Mouse (Mus musculus) embryonic stem cell, embryonic (primary cell): ENCODE measurements around the gene Rpl12.

Experiments used
- CTCF ChIA-PET, 4 experiments: fragments of 300-600 bp in 2 of 4; fragments of 350-600 bp in 2 of 4; sonication (Branson Sonifier 250); formaldehyde crosslinking; loops; one replicate each; lab custom pipeline; 2022; ENCODE audit warnings: inconsistent platforms in 2 of 4; lab: Charles Lee
- POLR2A ChIA-PET, 4 experiments: fragments of 300-600 bp in 2 of 4; fragments of 350-600 bp in 2 of 4; sonication (Branson Sonifier 250); formaldehyde crosslinking; loops; one replicate each; lab custom pipeline; 2022; ENCODE audit warnings: antibody characterized with exemption in 4 of 4, inconsistent platforms in 1 of 4; lab: Charles Lee

The Rpl12 gene

DNA sequence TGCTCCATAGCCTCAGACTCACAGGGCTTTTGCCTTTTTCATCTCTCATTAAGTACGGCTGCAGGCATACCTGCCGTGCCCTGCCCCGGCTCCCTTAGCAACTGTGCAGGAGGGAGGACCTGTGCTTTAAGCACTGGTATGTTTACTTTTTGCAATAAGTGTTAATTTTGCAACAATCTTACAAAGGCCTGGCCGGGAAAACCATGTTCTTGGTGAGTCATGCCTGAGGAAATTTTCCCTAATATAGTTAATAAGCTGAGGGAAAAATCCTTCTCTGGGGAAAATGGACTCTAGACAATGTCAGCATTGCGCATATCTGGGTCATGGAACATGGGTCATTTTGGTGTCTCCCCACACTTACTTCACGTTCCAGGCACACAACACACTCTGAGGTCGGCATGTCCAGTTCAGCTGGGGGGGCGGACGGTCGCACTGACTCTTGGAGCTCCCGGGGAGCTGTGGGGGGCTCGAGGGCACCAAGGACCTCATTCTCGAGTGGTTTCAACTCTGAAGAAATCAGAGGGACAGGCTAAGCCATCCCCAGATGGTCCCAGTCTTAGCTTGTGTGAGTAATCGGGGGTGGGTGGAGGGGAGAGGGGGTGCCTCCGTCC, 33.6 kb upstream of the Rpl12 start:
- ChIA-PET POLR2A (interaction anchor here (0.6 to 11.1 kb wide), 87 partner anchors 8 to 1038 kb away, joined by 3 to 160 read pairs (median 4); partner anchors contain the start of genes Lrsam1 (in 4 of the 4), Rpl12 (in 4 of the 4), Slc2a8 (in 2 of the 4) and Angptl2 (in 1 of the 4)), CTCF (interaction anchor here (0.5 to 4.4 kb wide), 160 partner anchors 9 to 1154 kb away, joined by 3 to 127 read pairs (median 5); partner anchors contain the start of genes Tor2a (in 4 of the 4), Slc2a8 (in 3 of the 4), 9430097D07Rik (in 1 of the 4) and Angptl2 (in 1 of the 4))

DNA sequence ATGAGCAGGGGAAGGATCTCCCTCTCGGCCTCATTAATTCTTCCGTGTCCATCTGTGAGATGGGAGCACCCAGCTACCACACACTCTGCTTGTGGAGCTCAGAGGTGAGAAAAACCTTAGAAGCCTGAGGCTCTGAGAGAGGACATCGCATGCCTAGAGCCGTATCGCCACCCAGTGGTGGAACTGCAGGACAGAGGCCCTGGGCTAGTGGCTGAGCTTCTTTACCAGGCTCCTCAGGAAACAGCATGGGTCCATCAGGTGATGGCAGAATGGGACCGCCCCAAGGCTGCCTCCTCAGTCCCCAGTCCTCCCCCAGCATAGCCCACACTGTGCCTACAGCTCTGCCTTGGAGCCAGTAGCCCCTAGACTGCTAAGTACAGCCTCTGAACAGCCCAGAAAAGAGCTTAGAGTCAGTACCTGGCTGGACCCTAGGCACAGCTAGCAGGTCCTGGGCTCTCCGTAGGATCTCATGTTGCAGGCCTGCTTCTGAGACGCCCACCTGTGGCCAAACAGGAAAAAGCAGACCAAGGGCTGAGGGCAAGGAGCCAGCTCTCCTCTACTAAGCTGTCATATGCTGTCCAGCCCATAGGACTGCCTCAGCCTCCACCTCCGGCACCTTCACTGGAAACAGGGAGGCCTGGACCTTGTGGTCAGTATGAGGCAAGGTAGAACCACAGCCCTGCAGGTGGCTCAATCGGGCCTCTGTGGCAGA, 33.0 kb upstream of the Rpl12 start:
- POLR2A ChIA-PET = interaction anchor here (0.6 to 11.1 kb wide), 94 partner anchors 8 to 1037 kb away, joined by 3 to 160 read pairs (median 4); partner anchors contain the start of genes Lrsam1 (in 4 of the 4), Rpl12 (in 4 of the 4), Slc2a8 (in 2 of the 4) and Angptl2 (in 1 of the 4)
- CTCF ChIA-PET = interaction anchor here (0.5 to 4.4 kb wide), 169 partner anchors 10 to 1155 kb away, joined by 3 to 127 read pairs (median 4); partner anchors contain the start of genes Tor2a (in 4 of the 4), Slc2a8 (in 3 of the 4), 9430097D07Rik (in 1 of the 4) and Angptl2 (in 1 of the 4)

DNA sequence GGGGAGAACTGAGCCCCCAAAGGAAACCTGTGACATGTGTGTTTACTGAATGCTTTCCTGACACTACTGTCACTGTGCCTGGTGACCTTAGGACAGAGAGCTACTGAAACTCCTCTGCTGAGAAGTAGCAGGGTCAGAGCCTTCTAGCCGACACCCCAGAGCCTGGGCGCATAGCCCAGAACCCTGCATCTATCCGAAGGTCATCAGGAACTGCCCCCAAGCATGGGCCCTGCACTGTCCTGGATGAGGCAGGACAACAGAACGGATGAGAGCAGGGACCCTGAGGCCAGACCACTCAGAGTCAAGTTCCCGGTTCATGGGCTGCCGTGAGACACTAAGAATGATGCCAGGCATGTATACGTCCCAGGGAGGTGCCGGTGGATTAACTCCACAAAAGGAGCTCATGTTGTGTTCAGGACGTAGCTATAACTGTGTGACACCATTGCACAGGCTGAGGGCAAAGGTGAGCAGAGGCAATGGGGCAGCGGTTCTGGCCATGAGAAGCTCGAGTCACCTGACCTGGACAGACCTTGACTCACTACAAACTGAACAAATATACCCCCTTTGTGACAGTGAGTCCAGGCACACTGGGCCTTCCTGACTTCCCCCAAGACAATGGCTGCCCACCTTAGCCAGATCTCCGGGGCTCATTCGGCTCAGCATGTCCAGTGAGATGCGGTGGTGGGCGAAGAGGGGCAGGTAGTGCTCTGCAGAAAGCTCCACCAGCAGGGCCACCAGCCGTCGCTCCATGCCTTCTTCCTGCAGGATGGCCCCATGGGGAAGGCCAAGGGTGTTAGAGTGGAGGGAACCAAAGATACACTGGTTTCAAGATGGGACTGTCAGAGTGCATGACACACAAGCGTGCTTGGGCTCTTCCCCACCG, 32.2 kb upstream of the Rpl12 start:
- ChIA-PET CTCF (interaction anchor here (0.5 to 4.4 kb wide), 134 partner anchors 10 to 653 kb away, joined by 3 to 127 read pairs (median 5); partner anchors contain the start of genes Slc2a8 (in 3 of the 4), Tor2a (in 3 of the 4), 9430097D07Rik (in 1 of the 4) and Angptl2 (in 1 of the 4)), POLR2A (interaction anchor here (0.6 to 11.1 kb wide), 69 partner anchors 9 to 470 kb away, joined by 3 to 160 read pairs (median 5); partner anchors contain the start of genes Lrsam1 (in 3 of the 4), Rpl12 (in 3 of the 4), Slc2a8 (in 2 of the 4) and Angptl2 (in 1 of the 4))

GRCm38 (mm10) chr2:32931730-32932129, 29.6 kb upstream of the Rpl12 start:
- ChIA-PET CTCF (interaction anchor here in 3 of 4 experiments (0.9 to 1.7 kb wide), 13 partner anchors 20 to 471 kb away, joined by 3 to 12 read pairs (median 3); partner anchors contain the start of genes 9430097D07Rik (in 1 of the 3), Garnl3 (in 1 of the 3), Pip5kl1 (in 1 of the 3) and Slc2a8 (in 1 of the 3)), POLR2A (interaction anchor here (0.8 to 11.1 kb wide), 30 partner anchors 8 to 245 kb away, joined by 3 to 160 read pairs (median 5); partner anchors contain the start of genes Lrsam1 (in 3 of the 4), Rpl12 (in 3 of the 4) and Slc2a8 (in 1 of the 4))

DNA sequence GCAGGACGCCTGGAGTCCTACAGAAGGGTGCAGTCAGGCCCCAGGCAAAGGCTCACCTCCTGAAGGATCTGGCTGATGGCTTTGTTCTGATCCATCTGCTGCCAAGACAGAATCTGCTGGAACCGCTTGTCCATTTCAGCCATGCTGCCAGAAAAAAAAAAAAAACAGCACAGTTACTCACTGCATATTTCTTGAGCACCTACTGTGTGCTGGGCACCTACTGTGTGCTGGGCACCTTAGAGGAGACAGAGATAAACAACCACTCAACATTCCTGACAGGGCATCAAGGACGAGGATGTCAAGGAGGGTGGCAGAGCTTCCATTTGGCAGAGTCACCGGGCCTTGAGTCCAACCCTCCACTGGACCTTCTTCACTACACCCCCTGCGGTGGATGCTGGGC, 22.6 kb upstream of the Rpl12 start:
- POLR2A ChIA-PET = interaction anchor here in 3 of 4 experiments (0.7 to 14.1 kb wide), 15 partner anchors 8 to 224 kb away, joined by 3 to 403 read pairs (median 14); partner anchors contain the start of genes Lrsam1 (in 3 of the 3), Rpl12 (in 3 of the 3), Garnl3 (in 1 of the 3) and Slc2a8 (in 1 of the 3)
- CTCF ChIA-PET = interaction anchor here (0.6 to 6.1 kb wide), 8 partner anchors 10 to 230 kb away, joined by 3 to 79 read pairs (median 6); no protein-coding TSS in a partner anchor

DNA sequence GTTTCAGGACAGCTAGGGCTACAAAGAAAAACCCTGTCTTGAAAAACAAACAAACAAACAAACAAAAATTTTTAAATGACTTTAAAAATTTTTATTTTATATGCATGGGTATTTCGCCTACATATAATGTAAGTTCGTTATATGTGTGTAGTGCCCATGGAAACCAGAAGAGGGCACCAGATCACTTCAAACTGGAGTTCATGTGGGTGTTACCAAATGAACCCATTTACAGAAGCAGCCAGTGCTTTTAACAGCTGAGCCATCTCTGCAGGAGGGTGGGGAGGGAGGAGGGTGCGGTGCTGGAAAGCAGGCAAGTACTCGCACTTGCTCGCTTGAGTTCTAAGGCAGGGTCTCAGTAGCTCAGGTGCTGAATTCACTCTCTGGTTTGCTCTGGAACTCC, 21.9 kb upstream of the Rpl12 start:
- CTCF ChIA-PET = interaction anchor here (0.5 to 6.1 kb wide), 49 partner anchors 10 to 974 kb away, joined by 3 to 79 read pairs (median 4); partner anchors contain the start of genes Lrsam1 (in 2 of the 4), Rpl12 (in 2 of the 4), Slc2a8 (in 2 of the 4) and Garnl3 (in 1 of the 4)
- POLR2A ChIA-PET = interaction anchor here (0.6 to 14.1 kb wide), 39 partner anchors 7 to 463 kb away, joined by 3 to 403 read pairs (median 5); partner anchors contain the start of genes Lrsam1 (in 4 of the 4), Rpl12 (in 4 of the 4), Slc2a8 (in 2 of the 4) and Garnl3 (in 1 of the 4)

- POLR2A ChIA-PET = interaction anchor here (0.5 to 14.1 kb wide), 43 partner anchors 8 to 462 kb away, joined by 3 to 403 read pairs (median 6); partner anchors contain the start of genes Lrsam1 (in 4 of the 4), Rpl12 (in 4 of the 4), Slc2a8 (in 3 of the 4) and Garnl3 (in 2 of the 4)
- CTCF ChIA-PET = interaction anchor here (0.5 to 6.1 kb wide), 26 partner anchors 9 to 623 kb away, joined by 3 to 79 read pairs (median 6); partner anchors contain the start of genes Lrsam1 (in 1 of the 4), Rpl12 (in 1 of the 4), Slc2a8 (in 1 of the 4) and Tor2a (in 1 of the 4)
Measured at GRCm38 (mm10) chr2:32940483-32940882, 20.9 kb upstream of the Rpl12 start.

GRCm38 (mm10) chr2:32947454-32947853, 13.9 kb upstream of the Rpl12 start:
- ChIA-PET CTCF (interaction anchor here in 2 of 4 experiments (0.5 to 1.4 kb wide), 3 partner anchors 9 to 96 kb away, joined by 3 to 5 read pairs (median 4); no protein-coding TSS in a partner anchor), POLR2A (interaction anchor here in 3 of 4 experiments (0.6 to 14.1 kb wide), 8 partner anchors 12 to 35 kb away, joined by 3 to 403 read pairs (median 8); partner anchors contain the start of genes Lrsam1 (in 3 of the 3), Rpl12 (in 3 of the 3) and Slc2a8 (in 1 of the 3))

DNA sequence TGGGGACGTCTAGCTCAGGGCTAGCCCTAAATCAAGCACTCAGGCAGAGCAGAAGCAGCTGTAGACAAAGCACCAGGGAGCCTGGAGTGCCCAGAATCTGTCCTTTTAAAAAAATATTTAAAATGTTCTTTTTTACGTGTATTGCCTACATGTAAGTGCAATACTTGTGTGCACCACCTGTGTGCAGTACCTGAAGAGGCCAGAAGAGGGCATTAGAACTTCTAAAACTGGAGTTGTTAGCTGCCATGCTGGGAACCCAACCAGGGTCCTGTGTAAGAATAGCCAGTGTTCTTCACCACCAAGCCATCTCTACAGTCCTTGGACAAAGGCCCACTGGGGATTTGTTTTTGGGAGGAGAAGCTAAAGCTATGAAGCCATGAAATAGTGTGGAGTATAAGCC, 6.8 kb upstream of the Rpl12 start:
- ChIA-PET CTCF (interaction anchor here (0.6 to 2.9 kb wide), 14 partner anchors 9 to 653 kb away, joined by 3 to 27 read pairs (median 4); partner anchors contain the start of gene Slc2a8 (in 1 of the 4)), POLR2A (interaction anchor here in 3 of 4 experiments (0.6 to 13.5 kb wide), 13 partner anchors 8 to 117 kb away, joined by 3 to 403 read pairs (median 7); partner anchors contain the start of genes Lrsam1 (in 1 of the 3), Rpl12 (in 1 of the 3) and Slc2a8 (in 1 of the 3))

GRCm38 (mm10) chr2:32957344-32957743, 4.0 kb upstream of the Rpl12 start:
- ChIA-PET POLR2A (interaction anchor here in 2 of 4 experiments (1.0 to 13.5 kb wide), 14 partner anchors 9 to 151 kb away, joined by 3 to 403 read pairs (median 4); partner anchors contain the start of gene Slc2a8 (in 2 of the 2)), CTCF (interaction anchor here (0.6 to 1.9 kb wide), 12 partner anchors 9 to 1060 kb away, joined by 3 to 7 read pairs (median 4); partner anchors contain the start of gene Slc2a8 (in 1 of the 4))

DNA sequence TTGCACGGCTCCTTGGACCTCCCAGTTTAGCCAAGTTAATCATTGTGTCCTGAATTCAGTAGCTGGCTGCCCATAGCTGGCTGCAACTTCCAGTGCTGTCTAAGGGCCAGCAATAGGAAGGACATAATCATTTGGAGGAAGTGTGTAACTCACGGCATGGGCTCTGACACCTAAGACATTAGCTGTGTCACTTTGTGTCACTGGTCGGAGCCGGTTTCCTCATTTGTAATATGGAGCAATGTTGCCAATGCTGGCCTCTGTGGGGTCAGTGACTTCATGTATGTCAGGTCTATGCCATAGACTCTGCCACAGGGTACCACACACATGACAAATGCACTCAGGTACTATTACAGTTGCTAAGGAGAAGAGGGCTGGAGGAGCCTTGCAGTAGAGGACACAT, 1.1 kb upstream of the Rpl12 start:
- ChIA-PET POLR2A (interaction anchor here in 3 of 4 experiments (0.6 to 13.5 kb wide), 32 partner anchors 6 to 508 kb away, joined by 3 to 403 read pairs (median 9); partner anchors contain the start of genes Slc2a8 (in 3 of the 3), Garnl3 (in 2 of the 3), Ptrh1 (in 1 of the 3) and St6galnac4 (in 1 of the 3)), CTCF (interaction anchor here in 2 of 4 experiments (1.1 to 1.9 kb wide), 7 partner anchors 14 to 240 kb away, joined by 3 to 8 read pairs (median 3); partner anchors contain the start of gene Tor2a (in 1 of the 2))

- POLR2A ChIA-PET = interaction anchor here (0.6 to 13.5 kb wide), 99 partner anchors 8 to 737 kb away, joined by 3 to 403 read pairs (median 5); partner anchors contain the start of genes Garnl3 (in 3 of the 4), Slc2a8 (in 3 of the 4), Ralgps1 (in 2 of the 4) and Angptl2 (in 1 of the 4)
- CTCF ChIA-PET = interaction anchor here in 1 of 4 experiments (1.0 to 1.9 kb wide), 5 partner anchors 20 to 169 kb away, joined by 3 to 8 read pairs (median 8); partner anchors contain the start of genes Garnl3 and Slc2a8
Measured at GRCm38 (mm10) chr2:32962062-32962874, 909 bp downstream of the Rpl12 start.

GRCm38 (mm10) chr2:32962875-32963220, 1.5 kb downstream of the Rpl12 start:
- ChIA-PET CTCF (interaction anchor here in 1 of 4 experiments (1.0 to 1.9 kb wide), 2 partner anchors 19 to 50 kb away, joined by 3 to 8 read pairs; partner anchors contain the start of gene Slc2a8), POLR2A (interaction anchor here (0.6 to 13.5 kb wide), 65 partner anchors 9 to 738 kb away, joined by 3 to 403 read pairs (median 5); partner anchors contain the start of genes Garnl3 (in 3 of the 4), Slc2a8 (in 3 of the 4), Cfap157 (in 1 of the 4) and Ralgps1 (in 1 of the 4))

DNA sequence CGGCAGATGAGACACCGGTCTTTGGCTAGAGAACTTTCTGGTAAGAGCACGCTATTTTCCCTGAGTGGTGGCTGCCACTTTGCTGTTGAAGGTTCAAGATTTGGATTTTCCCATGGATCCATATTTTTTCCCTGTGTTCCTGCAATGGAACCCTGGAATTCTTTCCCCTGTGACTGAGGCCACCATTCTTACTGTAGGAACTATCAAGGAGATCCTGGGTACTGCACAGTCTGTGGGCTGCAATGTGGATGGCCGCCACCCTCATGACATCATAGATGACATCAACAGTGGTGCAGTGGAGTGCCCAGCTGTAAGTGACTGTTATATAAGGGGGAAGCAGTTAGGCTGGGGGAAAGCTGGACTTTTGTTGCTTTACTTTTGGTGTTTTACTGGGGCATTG, 2.2 kb downstream of the Rpl12 start:
- CTCF ChIA-PET = no interaction called here
- POLR2A ChIA-PET = interaction anchor here (0.8 to 13.5 kb wide), 47 partner anchors 9 to 483 kb away, joined by 3 to 403 read pairs (median 6); partner anchors contain the start of genes Garnl3 (in 3 of the 4) and Slc2a8 (in 3 of the 4)
